Mouse (Mus musculus) gastrocnemius, postnatal 4 days (tissue): Measurements from ENCODE around the gene Slit3. TPM values are rescaled to one million over a fixed set of nuclear protein-coding genes. Genes with fewer than 3 reads are reported as not detected.

Experiments used
- DNase-seq, 2 experiments: peaks; one replicate each; pipeline ENCODE4 v3.0.0; 2021 to 2022; ENCODE audit warnings: low spot score in 2 of 2, mixed read lengths in 2 of 2
- total RNA-seq, 2 experiments: library from RNA; stranded (reverse); gene quantifications; 2 replicates each; pipeline ENCODE4 v1.2.3; 2021

Gene Slit3
- total RNA-seq, 2 experiments from 2014 or later = 17.0 to 24.0 TPM

DNA sequence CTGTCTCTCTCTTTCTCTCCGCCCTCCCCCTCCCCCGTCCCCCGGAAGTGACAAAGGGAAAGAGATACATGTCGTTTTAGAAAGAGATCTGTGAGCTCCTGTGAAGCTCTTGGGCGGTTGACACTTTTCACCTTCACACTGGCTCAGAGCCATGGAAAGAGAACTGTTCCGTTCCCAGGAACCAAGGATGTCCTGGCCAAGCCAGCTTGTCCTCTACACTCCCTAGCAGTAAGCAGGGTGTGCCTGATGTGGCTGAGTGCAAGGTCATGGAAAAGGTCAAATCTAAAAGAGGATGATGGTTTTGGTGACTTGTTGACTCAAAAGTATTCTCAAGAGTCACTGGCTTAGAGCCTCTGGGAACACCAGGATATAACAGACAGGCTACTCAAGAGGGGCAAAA, 219.7 kb downstream of the Slit3 start:
- no peak for DNase-seq

DNA sequence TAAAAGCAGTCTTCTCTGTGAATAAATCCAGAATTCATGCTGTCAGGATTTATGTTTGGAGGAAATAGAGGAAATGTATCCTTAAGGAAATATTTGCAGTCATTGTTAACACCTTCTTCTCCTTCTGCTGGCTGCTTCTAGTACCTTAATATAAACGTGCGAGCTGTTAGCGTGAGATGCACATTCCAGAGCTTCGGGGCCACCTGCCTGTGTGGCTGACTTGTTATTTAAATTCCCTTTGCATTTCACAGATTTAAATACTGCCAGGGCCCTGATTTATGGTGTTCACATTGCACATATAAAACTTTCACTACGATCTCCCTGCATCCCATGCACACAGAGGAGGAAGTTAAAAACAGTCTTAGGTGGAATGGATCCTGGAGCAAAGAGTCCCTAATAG, 221.5 kb downstream of the Slit3 start:
- no peak for DNase-seq

DNA sequence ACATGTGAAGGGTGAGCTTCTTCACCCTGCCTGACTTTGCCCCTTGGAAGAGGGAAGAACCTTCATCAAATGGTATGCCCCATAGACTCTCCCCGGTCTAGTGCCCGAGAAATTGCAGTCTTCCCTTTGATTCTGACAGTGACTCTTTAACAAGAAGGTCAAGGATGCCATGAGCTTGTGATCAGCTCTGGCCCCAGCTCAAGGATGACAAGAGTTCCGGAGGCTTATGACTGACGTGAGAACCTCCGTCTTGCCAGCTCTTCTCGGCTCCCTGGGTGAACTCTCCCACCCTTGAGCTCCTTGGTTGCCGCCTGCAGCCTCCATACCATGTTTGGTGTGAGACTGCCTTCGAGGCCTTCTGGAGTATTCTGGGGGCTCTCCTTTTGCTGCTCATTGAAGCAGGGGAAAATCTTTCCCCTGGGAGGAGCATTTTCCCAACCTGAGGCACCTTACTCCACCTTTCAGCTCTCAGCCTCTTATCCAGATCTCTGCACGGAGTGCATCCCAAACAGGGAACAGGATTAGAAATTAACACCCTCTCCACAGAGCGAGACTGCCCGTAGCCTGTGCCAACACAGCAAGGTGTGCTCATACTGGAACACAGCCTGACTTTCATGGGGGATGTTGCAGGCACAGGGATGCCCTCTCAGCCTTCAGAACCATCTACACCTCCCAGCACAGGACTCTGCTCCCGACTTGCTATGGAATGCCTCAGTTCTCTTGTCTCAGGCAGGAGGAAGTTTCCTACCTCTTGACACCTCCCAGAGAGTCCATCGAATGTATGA, 224.9 kb downstream of the Slit3 start:
- DNase-seq = no peak

DNA sequence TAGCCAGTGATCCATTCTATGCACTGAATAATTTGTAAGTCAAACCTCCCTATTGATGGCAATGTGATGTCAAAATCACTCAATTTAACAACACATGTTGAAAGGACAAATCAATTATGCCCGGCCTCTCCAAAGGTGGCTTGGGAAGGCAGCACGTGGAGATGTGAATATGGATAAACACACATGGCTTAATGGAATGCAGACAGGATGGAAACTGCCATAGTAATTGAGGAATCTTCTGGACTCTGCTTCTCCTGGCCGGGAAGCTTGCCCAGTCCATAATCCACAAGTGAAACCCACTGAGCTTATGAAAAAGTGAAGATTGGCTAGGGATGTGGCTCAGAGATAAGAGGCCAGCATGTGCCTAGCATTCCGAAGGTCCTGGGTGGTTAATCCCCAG, 227.1 kb downstream of the Slit3 start:
- DNase-seq = peak in 1 of 2 experiments; percentile 26

DNA sequence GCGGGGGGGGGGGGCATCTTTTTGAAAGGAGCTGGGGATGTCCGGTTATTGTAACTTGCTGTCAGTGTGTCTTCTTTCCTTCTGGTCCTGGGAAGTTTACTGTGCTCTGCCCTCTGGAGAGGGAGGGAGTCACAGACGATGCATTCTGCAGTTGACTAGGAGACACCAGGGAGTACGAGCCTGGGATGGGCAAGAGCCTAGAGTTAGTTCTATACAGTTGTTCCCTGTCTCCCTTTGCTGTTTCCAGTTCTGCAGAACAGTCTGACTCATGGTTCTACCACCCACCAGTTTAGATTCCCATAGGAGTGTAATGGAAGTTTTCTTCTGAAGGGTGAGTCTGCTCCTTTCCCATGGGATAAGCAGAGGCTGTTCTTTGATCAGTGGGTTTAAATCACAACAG, 229.9 kb downstream of the Slit3 start:
- DNase-seq = no peak

DNA sequence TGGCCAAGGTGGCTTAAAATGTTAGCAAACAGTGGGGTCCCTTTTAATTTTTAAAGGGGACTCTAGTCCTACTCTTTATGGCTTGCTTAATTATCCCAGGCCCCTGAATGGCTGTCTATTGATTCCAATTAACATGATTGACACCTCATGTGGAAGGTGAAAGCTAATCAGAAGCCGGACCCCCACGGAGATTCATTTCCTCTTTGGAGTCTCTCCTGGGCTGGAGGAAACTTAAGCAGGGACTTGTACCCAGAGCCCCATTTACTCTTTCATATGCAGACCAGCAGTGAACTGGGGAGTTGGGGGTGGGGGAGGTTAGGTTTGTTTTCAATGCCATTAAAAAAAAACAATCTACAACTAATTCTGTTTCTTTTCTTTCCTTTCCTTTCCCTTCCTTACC, 230.4 kb downstream of the Slit3 start:
- DNase-seq = no peak

DNA sequence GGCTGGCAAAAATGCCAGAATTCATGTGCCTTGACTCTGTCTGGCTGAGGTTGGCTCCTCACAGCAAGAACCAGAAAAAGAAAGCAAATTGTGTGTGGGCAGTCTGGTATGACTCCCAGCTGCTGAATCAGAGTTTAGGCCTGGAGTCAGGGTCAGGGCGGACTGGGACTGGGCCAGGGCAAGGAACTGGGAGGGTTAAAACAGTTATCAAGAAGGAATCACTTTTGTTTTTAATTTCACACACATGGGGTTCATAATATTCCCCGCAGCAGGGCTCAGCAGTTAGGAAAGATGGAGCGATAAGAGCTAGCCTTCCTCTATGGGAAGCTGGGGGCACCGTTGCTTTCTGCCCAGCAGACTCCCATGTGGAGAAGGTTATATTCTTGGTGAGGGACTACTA, 234.8 kb downstream of the Slit3 start:
- no peak for DNase-seq

DNA sequence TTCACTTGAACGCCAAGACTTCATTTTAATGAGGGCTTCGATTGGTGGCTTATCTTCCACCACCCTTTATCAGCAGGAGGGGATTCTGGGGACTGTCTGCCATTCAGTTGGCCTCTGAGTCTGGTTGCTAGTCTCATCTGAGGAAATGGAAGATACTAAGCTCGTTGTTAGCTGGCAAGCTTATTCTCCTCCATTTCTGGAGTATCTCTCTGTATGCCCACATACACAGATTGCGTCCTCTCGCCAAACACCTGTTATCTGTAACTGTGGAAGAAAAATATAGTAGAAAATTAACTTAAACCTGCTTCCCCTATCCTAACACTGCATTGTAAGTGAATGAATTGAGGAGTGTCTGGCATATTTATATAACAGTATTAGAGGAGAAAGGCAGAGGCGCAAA, 240.0 kb downstream of the Slit3 start:
- no peak for DNase-seq

DNA sequence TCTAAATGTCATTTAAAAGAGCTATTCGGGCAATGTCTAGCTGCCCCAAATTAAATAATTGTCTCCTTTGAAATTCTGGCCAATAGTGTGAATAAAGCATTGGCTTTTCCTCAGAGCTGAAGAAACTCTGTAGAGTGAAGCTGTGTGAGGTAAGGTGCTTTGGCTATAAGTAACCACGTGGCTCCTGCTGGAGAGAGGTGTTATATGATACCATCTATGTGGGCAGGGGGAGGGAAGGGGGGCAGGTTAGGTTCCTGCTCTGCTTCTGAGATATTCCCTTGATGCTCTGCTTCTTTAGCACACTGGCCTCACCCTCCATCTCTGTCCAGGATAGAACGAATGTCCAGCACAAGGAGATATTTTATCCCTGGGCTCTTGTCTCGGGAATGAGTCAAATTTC, 242.0 kb downstream of the Slit3 start:
- DNase-seq = no peak

DNA sequence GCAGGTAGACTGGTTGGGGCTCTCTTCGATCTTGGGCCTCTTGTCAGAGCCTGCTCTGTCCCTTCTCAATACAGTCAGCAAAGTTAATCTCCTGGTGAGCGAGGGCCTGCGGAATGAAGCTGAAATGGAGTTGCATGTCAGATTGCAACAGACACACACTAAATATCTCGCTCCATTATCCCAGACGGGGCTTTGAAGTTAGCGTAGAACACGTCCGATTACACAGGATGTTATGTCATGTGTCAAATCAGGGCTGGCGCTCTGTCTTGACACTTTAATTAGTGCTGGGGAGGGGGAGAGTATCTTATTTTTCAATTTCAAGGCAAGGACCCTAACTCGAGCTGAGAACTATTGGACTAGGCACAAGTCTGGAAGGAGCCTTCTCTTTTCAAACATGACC, 243.4 kb downstream of the Slit3 start:
- no peak for DNase-seq

DNA sequence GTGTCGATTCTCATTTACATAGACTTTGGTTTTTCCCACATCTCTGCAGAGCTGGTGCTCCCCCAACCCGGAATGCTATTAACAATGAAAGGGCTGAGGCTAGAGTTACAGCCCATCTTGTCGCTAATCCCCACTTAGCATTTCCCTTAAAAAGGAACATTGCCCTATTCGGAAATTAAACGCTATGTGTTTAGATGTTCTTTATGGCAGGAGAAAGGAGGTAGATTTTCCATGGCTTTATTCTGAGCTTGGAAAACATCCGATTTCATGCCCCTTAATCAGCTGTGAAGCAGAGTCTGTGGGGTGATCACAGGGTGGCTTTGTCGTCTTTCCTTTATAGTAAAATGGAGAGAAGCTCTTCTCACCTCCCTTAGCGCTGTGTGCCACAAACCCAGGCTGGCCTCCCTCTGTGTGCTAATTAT, 244.5 kb downstream of the Slit3 start:
- DNase-seq = no peak

DNA sequence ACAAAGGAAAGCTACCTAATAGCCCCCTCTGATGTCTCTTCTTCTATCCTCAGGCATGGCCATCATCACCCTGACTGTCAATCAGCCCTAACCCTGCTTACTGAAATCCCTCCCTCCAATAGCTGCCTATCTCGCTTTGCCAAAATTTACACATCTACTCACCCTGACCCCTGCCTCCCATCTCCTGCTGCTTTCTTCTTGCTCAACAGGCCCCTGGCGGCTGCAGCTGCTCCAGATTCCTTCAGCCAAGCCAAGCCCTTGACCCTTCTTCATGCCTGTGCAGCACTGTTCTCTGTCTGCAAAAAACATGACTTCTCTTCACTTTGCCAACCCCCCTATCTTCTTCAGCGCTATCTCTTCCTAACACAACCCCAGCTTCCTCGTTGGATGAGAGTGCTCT, 245.6 kb downstream of the Slit3 start:
- no peak for DNase-seq

DNA sequence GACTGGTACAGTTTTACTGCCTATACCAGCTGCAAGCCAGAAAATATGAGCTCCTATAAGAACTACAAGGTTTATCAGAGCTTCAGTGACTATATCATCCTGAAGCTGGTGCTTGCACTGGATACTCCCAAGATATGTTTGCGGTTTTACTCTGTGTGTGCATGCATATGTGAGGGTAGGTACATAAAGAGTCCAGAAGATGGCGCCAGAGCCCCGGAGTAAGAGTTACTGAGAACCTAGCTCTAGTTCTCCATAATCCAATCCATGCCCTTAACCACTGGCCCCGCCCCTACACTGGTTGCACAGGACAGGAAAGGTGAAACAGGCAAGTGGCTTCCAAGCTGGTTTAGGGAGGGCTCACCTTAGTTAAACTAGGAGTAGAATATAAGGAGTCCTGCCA, 246.2 kb downstream of the Slit3 start:
- DNase-seq = no peak

DNA sequence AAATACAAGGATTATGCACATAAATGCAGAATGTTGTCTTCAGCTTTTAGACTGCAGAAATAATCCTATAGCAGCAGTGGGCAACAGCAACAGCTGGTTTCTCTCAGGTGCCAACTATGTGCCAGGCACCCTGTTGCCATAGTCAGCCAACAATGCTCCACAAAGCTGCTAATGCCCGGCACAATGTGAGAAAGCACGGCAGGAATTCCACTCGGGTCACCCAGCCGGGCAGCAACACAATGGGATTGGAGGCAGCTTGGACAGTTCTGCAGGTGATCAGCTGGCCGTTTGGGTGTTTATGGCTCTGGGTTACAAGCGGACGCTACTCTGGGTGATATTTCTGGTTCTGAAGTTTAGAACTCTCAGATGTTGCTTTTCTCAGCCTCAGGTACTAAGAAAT, 248.9 kb downstream of the Slit3 start:
- no peak for DNase-seq

DNA sequence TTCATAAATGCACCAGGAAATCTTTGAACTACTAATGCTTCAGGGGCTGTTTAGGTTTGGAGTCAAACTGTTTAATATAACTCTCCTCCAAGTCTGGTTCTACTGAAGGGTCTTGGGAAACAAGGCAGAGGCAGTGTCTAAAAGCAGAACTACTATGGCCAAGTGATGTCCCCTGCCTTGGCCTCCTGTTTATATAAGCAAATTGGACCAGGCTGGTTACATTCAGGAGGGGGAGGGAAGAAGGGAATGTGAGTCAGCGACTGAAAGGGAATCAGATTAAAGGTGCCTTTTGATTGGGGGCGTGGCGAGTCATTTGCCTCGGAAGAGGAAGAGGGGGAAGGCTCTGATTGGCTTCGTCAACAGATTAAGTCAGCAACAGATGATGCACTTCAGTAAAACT, 249.7 kb downstream of the Slit3 start:
- no peak for DNase-seq

DNA sequence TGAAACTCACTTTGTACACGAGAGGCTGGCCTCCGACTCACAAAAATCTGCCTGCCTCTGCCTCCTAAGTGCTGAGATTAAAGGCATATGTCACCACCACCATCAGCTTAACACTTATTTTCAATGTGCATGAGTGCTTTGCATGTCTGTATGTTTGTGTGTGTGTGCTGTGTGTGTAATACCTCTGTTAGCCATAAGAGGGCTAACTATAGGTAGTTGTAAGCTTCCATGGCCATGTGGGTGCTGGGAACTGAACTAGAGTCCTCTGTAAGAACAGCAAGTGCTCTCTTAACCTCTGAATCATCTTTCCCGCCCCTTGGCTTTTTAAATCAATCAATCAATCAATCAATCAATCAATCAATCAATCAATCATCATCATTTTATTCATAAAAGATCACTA, 251.4 kb downstream of the Slit3 start:
- DNase-seq = no peak

DNA sequence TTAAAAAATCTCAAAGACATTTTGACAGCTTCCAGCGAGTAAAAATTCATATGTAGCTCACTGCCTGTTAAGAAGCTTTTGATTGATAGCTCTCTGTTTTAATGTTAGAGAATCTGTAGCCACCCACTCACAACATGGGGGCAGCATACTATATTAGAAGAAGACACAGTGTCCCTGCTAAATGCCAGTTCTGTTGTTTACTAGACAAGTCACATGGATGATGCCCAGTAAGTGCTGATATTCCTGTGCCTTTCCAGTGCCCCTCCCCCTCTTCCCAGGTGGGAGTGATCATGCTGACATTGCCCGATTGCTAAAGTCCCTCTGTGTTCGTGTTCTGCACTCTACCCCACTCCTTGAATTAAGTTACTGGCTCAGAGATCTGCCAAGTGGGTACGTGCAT, 254.0 kb downstream of the Slit3 start:
- no peak for DNase-seq

DNA sequence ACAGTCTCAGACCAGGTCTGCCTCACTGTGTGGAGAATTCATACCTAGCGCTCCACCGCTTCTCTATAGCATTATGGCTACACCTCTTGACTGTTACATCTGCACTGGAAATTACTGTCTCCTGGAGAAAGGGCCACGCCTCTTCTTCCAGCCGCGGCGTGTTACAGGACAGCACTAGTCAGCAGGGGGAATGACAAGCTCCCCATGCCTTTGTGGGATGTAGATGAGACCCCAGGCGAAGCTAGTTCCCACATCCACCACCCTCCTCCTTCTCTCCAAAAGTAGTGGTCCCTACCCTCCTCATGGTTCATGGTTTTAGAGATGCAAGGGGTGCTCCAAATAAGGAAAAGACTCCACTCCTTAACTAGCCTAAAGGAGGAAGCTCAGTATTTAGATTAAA, 257.8 kb downstream of the Slit3 start:
- no peak for DNase-seq

DNA sequence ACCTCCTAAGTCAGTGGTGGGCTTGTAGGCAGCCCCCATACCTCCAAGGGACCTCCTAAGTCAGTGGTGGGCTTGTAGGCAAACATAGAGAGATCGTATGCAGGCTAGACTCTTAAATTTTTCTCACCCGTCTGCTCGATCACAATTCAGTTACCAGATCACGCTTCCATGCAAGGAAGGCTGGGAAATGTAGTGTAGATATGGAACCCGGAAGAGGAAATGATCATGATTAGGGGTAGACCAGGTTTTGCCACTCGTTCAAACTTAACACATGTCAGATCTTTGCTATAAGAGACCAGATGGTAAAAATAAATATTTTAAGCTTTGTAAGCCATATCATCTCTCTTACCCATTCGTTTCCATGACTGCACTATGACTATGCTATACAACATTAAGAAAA, 258.4 kb downstream of the Slit3 start:
- DNase-seq = no peak

DNA sequence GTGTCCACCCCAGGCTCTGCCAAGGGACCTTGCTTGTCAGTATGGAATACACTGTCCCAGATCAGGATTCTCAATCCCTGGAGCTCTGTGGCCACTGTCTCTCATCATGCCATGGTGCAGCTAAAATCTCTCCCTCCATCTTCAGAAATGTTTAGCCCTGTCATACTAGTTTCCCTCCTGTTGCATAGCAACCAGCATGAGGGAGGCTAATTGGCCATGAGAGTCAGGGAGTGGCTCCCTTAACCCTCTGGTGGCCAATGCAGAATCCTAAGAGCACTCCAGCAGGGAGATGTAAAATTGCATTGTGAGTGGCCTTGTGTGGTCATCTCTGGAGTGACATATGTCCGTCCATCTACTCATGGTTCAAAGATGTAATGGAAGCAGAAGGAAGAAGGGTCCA, 259.7 kb downstream of the Slit3 start:
- DNase-seq = no peak

DNA sequence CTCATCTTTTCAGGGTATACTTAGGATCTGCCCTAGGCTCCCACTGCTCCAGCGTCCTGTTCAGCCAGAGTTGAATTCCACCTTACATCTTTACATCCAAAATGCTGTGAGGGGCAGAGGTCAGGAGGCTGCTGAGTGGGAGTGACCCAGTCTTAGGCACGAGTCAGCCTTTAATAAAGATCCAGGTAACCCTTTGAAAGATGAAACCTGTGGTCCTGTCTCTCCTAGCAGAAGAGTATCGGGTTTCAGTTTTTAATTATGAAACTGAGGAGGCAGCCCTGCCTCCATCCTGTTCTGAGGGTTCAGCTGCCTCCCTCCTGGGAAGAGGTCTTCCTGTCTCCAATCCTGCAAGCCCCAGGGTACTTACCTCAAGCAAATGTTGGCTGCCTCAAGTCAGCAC, 264.4 kb downstream of the Slit3 start:
- DNase-seq = no peak

DNA sequence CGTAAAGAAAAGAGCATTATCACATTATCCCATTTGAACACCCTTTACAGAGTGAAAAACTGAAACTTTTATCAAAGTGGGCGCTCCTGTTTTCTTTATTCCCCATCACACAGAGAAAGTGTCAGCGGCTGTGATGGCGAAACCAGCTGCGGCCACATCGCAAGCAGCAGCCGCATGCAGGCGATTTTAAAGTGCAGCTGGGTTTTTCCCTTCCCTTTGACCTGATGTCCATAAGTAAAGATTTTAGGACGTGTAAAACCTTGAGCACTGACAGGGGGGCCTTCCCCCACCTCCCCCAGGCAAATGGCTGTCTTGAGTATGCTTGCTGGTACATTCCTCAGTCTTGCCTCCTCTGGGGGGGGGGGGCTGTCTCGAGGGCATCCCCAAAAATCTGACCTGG, 266.8 kb downstream of the Slit3 start:
- no peak for DNase-seq

DNA sequence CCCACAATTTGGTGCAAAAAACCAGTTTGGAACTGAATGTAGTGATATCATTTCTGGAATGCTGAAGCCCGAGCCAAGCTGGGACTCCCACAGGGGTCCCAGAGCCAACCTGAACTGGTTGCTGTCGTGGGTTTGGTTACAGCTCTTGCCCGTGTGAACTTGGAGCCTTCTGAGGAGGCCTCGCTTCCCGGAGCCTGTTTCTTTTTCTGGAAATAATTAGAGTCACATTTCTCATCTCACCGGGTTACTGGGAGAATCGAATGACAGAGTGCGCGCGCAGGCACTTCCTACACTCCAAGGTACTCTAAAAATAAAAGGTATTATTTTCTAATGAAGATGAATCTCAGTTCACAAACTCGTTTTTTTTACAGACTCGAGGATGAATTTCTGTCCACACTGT, 267.4 kb downstream of the Slit3 start:
- no peak for DNase-seq

DNA sequence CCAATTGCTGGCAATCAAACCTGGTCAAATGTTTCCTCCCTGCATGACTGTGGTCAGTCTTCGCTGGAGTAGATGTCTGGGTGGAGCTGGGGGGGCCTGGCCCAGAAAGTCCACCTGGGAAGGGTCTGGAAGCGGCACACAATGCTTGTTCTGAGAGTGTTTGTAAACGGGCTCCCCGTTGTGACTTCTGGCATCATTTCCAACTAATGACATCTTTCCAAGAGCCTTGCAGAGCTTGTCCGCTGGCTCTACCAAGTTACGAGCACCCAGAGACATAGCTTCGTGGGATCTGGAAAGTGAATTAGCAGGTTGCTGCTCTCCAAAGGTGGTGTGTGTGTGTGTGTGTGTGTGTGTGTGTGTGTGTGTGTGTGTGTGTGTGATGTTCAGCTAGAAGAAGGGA, 268.3 kb downstream of the Slit3 start:
- DNase-seq = no peak
